Mouse (Mus musculus) stomach, postnatal 0 days (tissue): ENCODE results near the gene Arpc4. TPM values are rescaled to one million over a fixed set of nuclear protein-coding genes. Genes with fewer than 3 reads are reported as not detected.

Experiments used
- ATAC-seq: fragments of 200-750 bp; cut with Nextera tagmentation; 2 replicates; pipeline ENCODE4 v1.8.0; 2017; ENCODE audit not compliant: low FRiP score, low TSS enrichment
- DNase-seq: peaks from one replicate; pipeline ENCODE4 v3.0.0-alpha.2; 2016; ENCODE audit warnings: low spot score
- H3K27ac ChIP-seq: fragments of 300-500 bp; sonication (generic); replicated peaks from 2 replicates; pipeline ENCODE4 v1.5.1; 2014; ENCODE audit warnings: mild to moderate bottlenecking, control low read depth
- H3K27me3 ChIP-seq: fragments of 300-500 bp; sonication (generic); 2 replicates; pipeline ENCODE4 v1.6.1; 2014; ENCODE audit warnings: low read length; ENCODE audit not compliant: control insufficient read depth, insufficient read depth
- H3K36me3 ChIP-seq: fragments of 300-500 bp; sonication (generic); 2 replicates; pipeline ENCODE4 v1.6.1; 2014; ENCODE audit warnings: low read length, mixed read lengths; ENCODE audit not compliant: control insufficient read depth, insufficient read depth
- H3K4me1 ChIP-seq: fragments of 300-500 bp; sonication (generic); replicated peaks from 2 replicates; pipeline ENCODE4 v1.6.1; 2014; ENCODE audit warnings: antibody characterized with exemption; ENCODE audit not compliant: control insufficient read depth, insufficient read depth
- H3K4me2 ChIP-seq: fragments of 300-500 bp; sonication (generic); replicated peaks from 2 replicates; pipeline ENCODE4 v1.6.1; 2014; ENCODE audit warnings: low read depth, mild to moderate bottlenecking, control low read depth, moderate library complexity
- H3K4me3 ChIP-seq: fragments of 300-500 bp; sonication (generic); 2 replicates; pipeline ENCODE4 v1.5.1; 2014; ENCODE audit warnings: low read depth, low read length, control low read depth
- H3K9ac ChIP-seq: fragments of 300-500 bp; sonication (generic); 2 replicates; pipeline ENCODE4 v1.6.1; 2014; ENCODE audit warnings: mild to moderate bottlenecking, low read length, control low read depth, mixed read lengths
- H3K9me3 ChIP-seq: fragments of 300-500 bp; sonication (generic); 2 replicates; pipeline ENCODE4 v1.6.1; 2016; ENCODE audit warnings: low read length; ENCODE audit not compliant: control insufficient read depth
- CTCF ChIP-seq: IDR thresholded peaks from 2 replicates; pipeline ENCODE4 v1.5.1; 2016; ENCODE audit warnings: antibody characterized with exemption, low read depth, mild to moderate bottlenecking, moderate library complexity
- EP300 ChIP-seq: optimal IDR thresholded peaks from 2 replicates; pipeline ENCODE3; 2016; ENCODE audit warnings: antibody characterized with exemption
- WGBS: fragments of 180-500 bp; shearing (Covaris S2); extraction: QIAGEN DNeasy Blood & Tissue Kit; methylation state at CpG from one replicate; pipeline ENCODE4 v1.1.7; 2014; 5-methylcytosine and 5-hydroxymethylcytosine counted together
- polyA plus RNA-seq: library from polyadenylated mRNA; unstranded; fragments of >200 nt; fragmentation: Nextera tagmentation; extraction: Ambion mirVana; gene quantifications from 2 replicates; pipeline ENCODE4 v1.2.1, GENCODE M21; 2015

Arpc4 gene
- polyA plus RNA-seq, 1 experiment from 2014 or later: 314 TPM

- no peak for ATAC-seq
- no peak overlapping the region for H3K27ac ChIP-seq
- H3K4me1 ChIP-seq: peaks cover 3% of the 10 kb centered on the region; the same call in 1 of the 2 replicates
- no peak overlapping the region for H3K4me2 ChIP-seq
- no peaks in the 10 kb centered on the region for H3K27me3 ChIP-seq
- no peaks in the 10 kb centered on the region for H3K9me3 ChIP-seq
- peaks cover 26% of the 10 kb centered on the region for H3K36me3 ChIP-seq
- 79% methylated on average over 3 of the region's 3 CpGs for WGBS
- DNase-seq: no peak
- TF ChIP-seq CTCF (no peak), EP300 (no peak)
- H3K9ac ChIP-seq: no peak overlapping the region
- H3K4me3 ChIP-seq: no peak overlapping the region
Measured at GRCm38 (mm10) chr6:113390715-113391114, 12.8 kb downstream of the Arpc4 start.

GRCm38 (mm10) chr6:113392015-113392386 is 14.1 kb downstream of the Arpc4 start:
- peaks cover 3% of the 10 kb centered on the region; the same call in 1 of the 2 replicates for H3K4me1 ChIP-seq
- DNase-seq (no peak), ATAC-seq (no peak)
- peaks cover 25% of the 10 kb centered on the region for H3K36me3 ChIP-seq
- no peaks in the 10 kb centered on the region for H3K27me3 ChIP-seq
- no peaks in the 10 kb centered on the region for H3K9me3 ChIP-seq
- 25% methylated on average over 10 of the region's 10 CpGs for WGBS
- TF ChIP-seq CTCF (no peak), EP300 (no peak)
- H3K27ac ChIP-seq: no peak overlapping the region
- H3K9ac ChIP-seq: peak overlapping the region; percentile 61
- peak overlapping the region; percentile 86 for H3K4me2 ChIP-seq
- peak overlapping the region; percentile 46 for H3K4me3 ChIP-seq

GRCm38 (mm10) chr6:113392387-113393071 is 14.6 kb downstream of the Arpc4 start:
- Histone ChIP-seq H3K27ac (no peak overlapping the region), H3K9ac (peak overlapping the region; percentile 61), H3K27me3 (no peaks in the 10 kb centered on the region), H3K4me2 (peak overlapping the region; percentile 86), H3K4me1 (peaks cover 3% of the 10 kb centered on the region; the same call in 1 of the 2 replicates), H3K36me3 (peaks cover 23% of the 10 kb centered on the region), H3K4me3 (peak overlapping the region; percentile 46), H3K9me3 (no peaks in the 10 kb centered on the region)
- peak; percentile 60 for DNase-seq
- TF ChIP-seq CTCF (no peak), EP300 (no peak)
- ATAC-seq: peak; percentile 74
- WGBS: 4% methylated on average over 51 of the region's 51 CpGs

- WGBS: 90% methylated on average over 6 of the region's 6 CpGs
- DNase-seq: no peak
- H3K4me1 ChIP-seq: peaks cover 3% of the 10 kb centered on the region; the same call in 1 of the 2 replicates
- no peaks in the 10 kb centered on the region for H3K9me3 ChIP-seq
- peaks cover 11% of the 10 kb centered on the region; the same call in 1 of the 2 replicates for H3K36me3 ChIP-seq
- no peaks in the 10 kb centered on the region for H3K27me3 ChIP-seq
- H3K4me2 ChIP-seq: no peak overlapping the region
- no peak for ATAC-seq
- no peak overlapping the region for H3K4me3 ChIP-seq
- H3K27ac ChIP-seq: no peak overlapping the region
- no peak overlapping the region for H3K9ac ChIP-seq
- TF ChIP-seq CTCF: no peak
- TF ChIP-seq EP300: no peak
Measured at GRCm38 (mm10) chr6:113393951-113394350, 16.0 kb downstream of the Arpc4 start.

- 0 out of 2 replicates have a peak, but pooled peaks cover 2% of the 10 kb centered on the region for H3K36me3 ChIP-seq
- no peak for TF ChIP-seq CTCF
- no peak for TF ChIP-seq EP300
- no peaks in the 10 kb centered on the region for H3K9me3 ChIP-seq
- no peak overlapping the region for H3K9ac ChIP-seq
- peaks cover 3% of the 10 kb centered on the region; the same call in 1 of the 2 replicates for H3K4me1 ChIP-seq
- H3K4me3 ChIP-seq: no peak overlapping the region
- ATAC-seq (no peak), DNase-seq (no peak)
- WGBS: 89% methylated on average over 11 of the region's 11 CpGs
- H3K27ac ChIP-seq: no peak overlapping the region
- H3K4me2 ChIP-seq: no peak overlapping the region
- no peaks in the 10 kb centered on the region for H3K27me3 ChIP-seq
Measured at GRCm38 (mm10) chr6:113394811-113395210, 16.9 kb downstream of the Arpc4 start.

- Histone ChIP-seq H3K9ac (no peak overlapping the region), H3K4me1 (peaks cover 3% of the 10 kb centered on the region; the same call in 1 of the 2 replicates), H3K27me3 (no peaks in the 10 kb centered on the region), H3K4me3 (no peak overlapping the region), H3K36me3 (0 out of 2 replicates have a peak, but pooled peaks cover 2% of the 10 kb centered on the region), H3K9me3 (no peaks in the 10 kb centered on the region), H3K27ac (no peak overlapping the region), H3K4me2 (no peak overlapping the region)
- WGBS: 96% methylated on average over 6 of the region's 6 CpGs
- DNase-seq (no peak), ATAC-seq (no peak)
- TF ChIP-seq EP300 (no peak), CTCF (0 out of 2 replicates have a peak, but pooled peaks have one; percentile 9)
Measured at GRCm38 (mm10) chr6:113395501-113395900, 17.6 kb downstream of the Arpc4 start.
